Mouse (Mus musculus) limb, embryonic 14.5 days (tissue): ENCODE results near the gene Frat2. TPM values are rescaled to one million over a fixed set of nuclear protein-coding genes. Genes with fewer than 3 reads are reported as not detected.

ENCODE experiments used
- ATAC-seq: fragments of 200-750 bp; cut with Nextera tagmentation; 2 replicates; pipeline ENCODE4 v1.8.0; 2017; ENCODE audit warnings: low read depth, moderate number of reproducible peaks, moderate TSS enrichment; ENCODE audit not compliant: low FRiP score
- DNase-seq: peaks from one replicate; pipeline ENCODE4 v3.0.0-alpha.2; 2015; ENCODE audit warnings: low spot score
- H3K27ac ChIP-seq: fragments of 300-500 bp; sonication (generic); replicated peaks from 2 replicates; pipeline ENCODE4 v1.5.1; 2014; ENCODE audit warnings: low read depth, mild to moderate bottlenecking, low read length, moderate library complexity, mixed read lengths
- H3K27me3 ChIP-seq: fragments of 300-500 bp; sonication (generic); 2 replicates; pipeline ENCODE4 v1.6.1; 2014; ENCODE audit warnings: low read length, mixed read lengths; ENCODE audit not compliant: control insufficient read depth, insufficient read depth
- H3K36me3 ChIP-seq: fragments of 300-500 bp; sonication (generic); 2 replicates; pipeline ENCODE4 v1.6.1; 2014; ENCODE audit warnings: mild to moderate bottlenecking, low read length, moderate library complexity, mixed read lengths; ENCODE audit not compliant: control insufficient read depth, insufficient read depth
- H3K4me1 ChIP-seq: fragments of 300-500 bp; sonication (generic); 2 replicates; pipeline ENCODE4 v1.6.1; 2014; ENCODE audit warnings: antibody characterized with exemption, low read length, mixed read lengths; ENCODE audit not compliant: control insufficient read depth, insufficient read depth
- H3K4me2 ChIP-seq: fragments of 300-500 bp; sonication (generic); replicated peaks from 2 replicates; pipeline ENCODE4 v1.6.1; 2014; ENCODE audit warnings: low read depth, mild to moderate bottlenecking, low read length, moderate library complexity; ENCODE audit not compliant: severe bottlenecking
- H3K4me3 ChIP-seq: fragments of 300-500 bp; sonication (generic); replicated peaks from 2 replicates; pipeline ENCODE4 v1.5.1; 2014; ENCODE audit warnings: low read length
- H3K9ac ChIP-seq: fragments of 300-500 bp; sonication (generic); 2 replicates; pipeline ENCODE4 v1.6.1; 2014; ENCODE audit warnings: mild to moderate bottlenecking, low read depth, low read length, moderate library complexity; ENCODE audit not compliant: severe bottlenecking
- H3K9me3 ChIP-seq: fragments of 300-500 bp; sonication (generic); 2 replicates; pipeline ENCODE4 v1.6.1; 2016; ENCODE audit warnings: low read length; ENCODE audit not compliant: control insufficient read depth
- POLR2A ChIP-seq: fragments of 200-500 bp; IDR thresholded peaks from 2 replicates; pipeline ENCODE4 v1.8.0; 2012; ENCODE audit warnings: inconsistent platforms, mild to moderate bottlenecking, moderate library complexity, borderline replicate concordance; ENCODE audit not compliant: insufficient read depth, insufficient read length; ENCODE audit errors: extremely low read depth
- WGBS: fragments of 180-500 bp; shearing (Covaris S2); extraction: QIAGEN DNeasy Blood & Tissue Kit; methylation state at CpG from one replicate; pipeline ENCODE4 v1.1.7; 2014; 5-methylcytosine and 5-hydroxymethylcytosine counted together
- polyA plus RNA-seq, 2 experiments: library from polyadenylated mRNA; depleted of rRNA in 1 of 2; stranded (reverse) in 1 of 2; unstranded in 1 of 2; fragments of >200 nt; fragmentation: Nextera tagmentation in 1 of 2; extraction: Ambion mirVana in 1 of 2; gene quantifications; 2 replicates each; pipeline versions ENCODE4 v1.2.1 to v1.2.3; 2012 to 2014

Gene Frat2
- polyA plus RNA-seq, 2 experiments, result 1.9 to 3.6 TPM

- Histone ChIP-seq H3K4me2 (peak overlapping the region; percentile 98), H3K36me3 (no peaks in the 10 kb centered on the region), H3K27me3 (peaks cover 25% of the 10 kb centered on the region), H3K9ac (0 out of 2 replicates have a peak overlapping the region, but pooled peaks have one; percentile 34), H3K27ac (no peak overlapping the region), H3K4me1 (peaks cover 17% of the 10 kb centered on the region), H3K9me3 (no peaks in the 10 kb centered on the region), H3K4me3 (peak overlapping the region; percentile 67)
- no peak for TF ChIP-seq POLR2A
- no peak for DNase-seq
- WGBS, result 74% methylated on average over 3 of the region's 3 CpGs
- no peak for ATAC-seq
Observed at GRCm38 (mm10) chr19:41828941-41829340, 19.0 kb downstream of the Frat2 start.

DNA sequence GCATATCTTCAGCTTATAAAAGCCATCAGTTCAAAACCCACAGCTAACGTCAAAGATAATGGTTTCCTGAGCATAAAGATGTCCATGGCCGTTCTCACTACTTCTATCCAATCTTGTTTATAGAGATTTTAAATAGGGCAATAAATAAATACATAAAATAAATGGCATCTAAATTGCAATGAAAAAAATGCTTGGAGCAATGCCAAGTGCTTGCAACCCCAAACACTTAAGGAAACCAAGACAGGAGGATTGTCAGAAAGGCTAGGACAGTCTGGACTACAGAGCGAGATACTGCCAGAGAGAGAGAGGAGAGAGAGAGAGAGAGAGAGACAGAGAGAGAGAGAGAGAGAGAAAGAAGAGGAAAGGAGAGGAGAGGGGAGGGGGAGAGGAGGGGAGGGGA lies 21.4 kb downstream of the Frat2 start:
- no peaks in the 10 kb centered on the region for H3K36me3 ChIP-seq
- peaks cover 12% of the 10 kb centered on the region for H3K4me1 ChIP-seq
- DNase-seq (no peak), ATAC-seq (no peak)
- no peak for TF ChIP-seq POLR2A
- WGBS, result 50% methylated on average over 3 of the region's 3 CpGs
- H3K4me2 ChIP-seq, result no peak overlapping the region
- H3K27me3 ChIP-seq, result peaks cover 10% of the 10 kb centered on the region; the same call in 1 of the 2 replicates
- no peak overlapping the region for H3K4me3 ChIP-seq
- H3K27ac ChIP-seq, result no peak overlapping the region
- no peak overlapping the region for H3K9ac ChIP-seq
- no peaks in the 10 kb centered on the region for H3K9me3 ChIP-seq

- WGBS, result 79% methylated on average over 5 of the region's 5 CpGs
- DNase-seq, result no peak
- no peak for ATAC-seq
- TF ChIP-seq POLR2A, result no peak
- no peak overlapping the region for H3K9ac ChIP-seq
- H3K9me3 ChIP-seq, result no peaks in the 10 kb centered on the region
- H3K36me3 ChIP-seq, result no peaks in the 10 kb centered on the region
- H3K4me1 ChIP-seq, result peaks cover 3% of the 10 kb centered on the region; the same call in 1 of the 2 replicates
- H3K27me3 ChIP-seq, result no peaks in the 10 kb centered on the region
- no peak overlapping the region for H3K27ac ChIP-seq
- no peak overlapping the region for H3K4me2 ChIP-seq
- H3K4me3 ChIP-seq, result no peak overlapping the region
Observed at GRCm38 (mm10) chr19:41824950-41825349, 23.0 kb downstream of the Frat2 start.

DNA sequence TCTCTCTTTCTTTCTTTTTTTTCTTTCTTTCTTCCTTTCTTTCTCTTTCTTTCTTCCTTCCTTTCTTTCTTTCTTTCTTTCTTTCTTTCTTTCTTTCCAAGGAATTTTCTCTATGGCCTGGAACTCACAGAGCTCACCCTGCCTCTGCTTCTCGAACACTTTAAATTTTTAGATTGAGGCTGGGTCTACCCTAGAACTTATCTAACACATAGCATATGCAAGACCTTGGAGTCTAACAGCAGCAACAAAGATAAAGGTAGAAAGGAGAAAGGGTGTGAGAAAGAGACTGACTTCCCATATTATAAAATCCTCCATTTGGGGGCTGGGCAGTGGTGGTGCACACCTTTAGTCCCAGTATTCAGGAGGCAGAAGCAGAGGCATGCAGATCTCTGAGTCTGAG lies 25.3 kb downstream of the Frat2 start:
- H3K27ac ChIP-seq, result no peak overlapping the region
- no peak overlapping the region for H3K9ac ChIP-seq
- ATAC-seq (no peak), DNase-seq (no peak)
- TF ChIP-seq POLR2A, result no peak
- no peaks in the 10 kb centered on the region for H3K36me3 ChIP-seq
- no peak overlapping the region for H3K4me2 ChIP-seq
- H3K27me3 ChIP-seq, result no peaks in the 10 kb centered on the region
- H3K9me3 ChIP-seq, result no peaks in the 10 kb centered on the region
- no peaks in the 10 kb centered on the region for H3K4me1 ChIP-seq
- H3K4me3 ChIP-seq, result no peak overlapping the region
- 77% methylated on average over 1 of the region's 1 CpGs for WGBS

DNA sequence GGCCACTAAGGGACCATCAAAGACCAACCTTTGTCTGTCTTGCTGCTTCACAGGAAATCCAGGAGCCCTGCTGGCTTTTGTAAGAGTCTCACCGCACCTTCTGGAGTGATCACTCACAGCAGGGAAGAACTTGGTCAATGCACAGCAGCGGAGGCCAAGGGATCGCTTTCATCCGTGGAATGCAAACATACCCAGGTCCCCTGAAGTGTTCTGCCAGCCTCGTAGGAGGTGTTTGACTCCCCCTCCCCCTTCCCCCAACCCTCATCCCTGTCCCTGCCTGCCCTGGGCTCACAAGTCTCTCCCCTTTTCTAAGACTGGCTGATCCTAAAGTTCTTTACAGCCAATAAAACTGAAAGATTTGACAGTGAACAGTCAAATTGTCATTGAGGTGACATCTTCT lies 26.5 kb downstream of the Frat2 start:
- H3K4me1 ChIP-seq, result peaks cover 6% of the 10 kb centered on the region; the same call in 1 of the 2 replicates
- no peaks in the 10 kb centered on the region for H3K36me3 ChIP-seq
- no peak for TF ChIP-seq POLR2A
- H3K9me3 ChIP-seq, result no peaks in the 10 kb centered on the region
- H3K27ac ChIP-seq, result no peak overlapping the region
- H3K27me3 ChIP-seq, result no peaks in the 10 kb centered on the region
- 5% methylated on average over 5 of the region's 5 CpGs for WGBS
- H3K4me3 ChIP-seq, result no peak overlapping the region
- DNase-seq (no peak), ATAC-seq (no peak)
- no peak overlapping the region for H3K9ac ChIP-seq
- H3K4me2 ChIP-seq, result no peak overlapping the region

GRCm38 (mm10) chr19:41818749-41819148 lies 29.2 kb downstream of the Frat2 start:
- Histone ChIP-seq H3K9me3 (no peaks in the 10 kb centered on the region), H3K36me3 (no peaks in the 10 kb centered on the region), H3K4me2 (no peak overlapping the region), H3K9ac (no peak overlapping the region), H3K4me1 (peaks cover 6% of the 10 kb centered on the region; the same call in 1 of the 2 replicates), H3K27ac (no peak overlapping the region), H3K27me3 (no peaks in the 10 kb centered on the region), H3K4me3 (no peak overlapping the region)
- no peak for DNase-seq
- TF ChIP-seq POLR2A, result no peak
- WGBS, result 87% methylated on average over 4 of the region's 4 CpGs
- ATAC-seq, result no peak
